In genomic region chr3:107149006-107149405, GRCm38 (mm10) we compare ENCODE assay signal across 10 mouse cellular contexts. TPM values are rescaled to one million over a fixed set of nuclear protein-coding genes. Genes with fewer than 3 reads are reported as not detected.
DNase-seq lines count a peak whose midpoint lies in the region; ATAC-seq lines count a peak whose summit lies in the region.
"Had no signal": no experiment of that assay in that cellular context is flagged by ENCODE, and none has a peak within 500 bp of the region (broad histone marks: within the 10 kb centered on the region; RNA-seq: fewer than 3 reads in every experiment).

No protein-coding gene starts in this region.

- WGBS in neural tube, embryonic 15.5 days, result 77% methylated on average over 3 of the region's 3 CpGs

- H3K27ac ChIP-seq in neural tube, embryonic 15.5 days (replicated peaks), result no peak overlapping the region
- H3K27ac ChIP-seq: midbrain, embryonic 12.5 days had no signal

- no peaks in the 10 kb centered on the region for H3K27me3 ChIP-seq in neural tube, embryonic 15.5 days (replicated peaks)
- H3K27me3 ChIP-seq: midbrain, embryonic 12.5 days had no signal

- H3K9me3 ChIP-seq in neural tube, embryonic 15.5 days (replicated peaks), result no peaks in the 10 kb centered on the region
- H3K9me3 ChIP-seq: midbrain, embryonic 12.5 days had no signal

- DNase-seq in adrenal gland, adult (ENCODE audit: inconsistent age in 2 of 2, low spot score in 1 of 2), result peak; percentile 20 to 70
- no peak for DNase-seq in adrenal gland, postnatal 4 days (ENCODE audit: low spot score in 2 of 2)
- peak; percentile 16 for DNase-seq in neural tube, embryonic 10.5 days (ENCODE audit: extremely low spot score, low spot score)
- DNase-seq in embryo, embryonic 10 days (ENCODE audit: low spot score), result peak; percentile 65
- DNase-seq in kidney, postnatal 14 days, result peak; percentile 28
- peak; percentile 12 to 27 for DNase-seq in spleen, postnatal 36 days (ENCODE audit: low spot score in 2 of 2)
- DNase-seq in Muller cell, postnatal 12 days (ENCODE audit: inconsistent ontology term), result no peak

- ATAC-seq in neural tube, embryonic 15.5 days (ENCODE audit: low FRiP score), result no peak

- no peak overlapping the region for H3K9ac ChIP-seq in neural tube, embryonic 15.5 days (replicated peaks)
- H3K9ac ChIP-seq: midbrain, embryonic 12.5 days had no signal

- H3K4me1 ChIP-seq in neural tube, embryonic 15.5 days, result peaks cover 14% of the 10 kb centered on the region

- H3K4me2 ChIP-seq in neural tube, embryonic 15.5 days, result no peak overlapping the region
- H3K4me2 ChIP-seq: midbrain, embryonic 12.5 days had no signal

- no peaks in the 10 kb centered on the region for H3K36me3 ChIP-seq in neural tube, embryonic 15.5 days
- H3K36me3 ChIP-seq: midbrain, embryonic 12.5 days had no signal

- no peak overlapping the region for H3K4me3 ChIP-seq in neural tube, embryonic 15.5 days (replicated peaks)
- H3K4me3 ChIP-seq: midbrain, embryonic 12.5 days had no signal

RNA-seq across cellular contexts. Expression of gene Kcna10, which starts 33.9 kb away (rescaled TPM):
- not detected for total RNA-seq in adrenal gland, postnatal 4 days (2021)
- polyA plus RNA-seq in neural tube, embryonic 15.5 days (2015; fragmentation: Nextera tagmentation; extraction: Ambion mirVana), result not detected in 2 replicates
- polyA plus RNA-seq: heart, embryonic 14.5 days; midbrain, embryonic 12.5 days had no signal

RNA-seq across cellular contexts. Expression of gene Kcna2, which starts 48.1 kb away (rescaled TPM):
- total RNA-seq in adrenal gland, postnatal 4 days (2021), result 1 to 10 TPM; 3.1 to 4.0 TPM
- polyA plus RNA-seq in neural tube, embryonic 15.5 days (2015; fragmentation: Nextera tagmentation; extraction: Ambion mirVana), result 1.8 and 2.0 TPM in 2 replicates

Comparison
In these comparisons a context has a peak if more than half of its experiments do, and no peak if none do; other contexts are left out.
1. DNase-seq: peak in adrenal gland, adult (2 of 2), neural tube, embryonic 10.5 days (single experiment), embryo, embryonic 10 days (single experiment), kidney, postnatal 14 days (single experiment) and spleen, postnatal 36 days (2 of 2); none in adrenal gland, postnatal 4 days (0 of 2) and Muller cell, postnatal 12 days (single experiment).